Mouse (Mus musculus) intestine, embryonic 15.5 days (tissue): ENCODE measurements at regions not wholly inside any gene's neighbourhood (a gene's known extent, or its start where the extent isn't known, plus 50 kb on each side); places are given as distances from the start of the nearest gene placed in this dataset.
A peak's percentile ranks its signal among the peaks of the same experiment; 100 is the strongest.

Source experiments
- ATAC-seq: fragments of 200-750 bp; cut with Nextera tagmentation; 2 replicates; pipeline ENCODE4 v1.8.0; 2017; ENCODE audit warnings: moderate TSS enrichment, moderate library complexity
- H3K27ac ChIP-seq: fragments of 300-500 bp; sonication (generic); 2 replicates; pipeline ENCODE4 v1.5.1; 2015; ENCODE audit warnings: mild to moderate bottlenecking, inconsistent platforms
- H3K27me3 ChIP-seq: fragments of 300-500 bp; sonication (generic); replicated peaks from 2 replicates; pipeline ENCODE4 v1.6.1; 2015; ENCODE audit warnings: inconsistent platforms
- H3K36me3 ChIP-seq: fragments of 300-500 bp; sonication (generic); 2 replicates; pipeline ENCODE4 v1.6.1; 2015; ENCODE audit warnings: inconsistent platforms
- H3K4me1 ChIP-seq: fragments of 300-500 bp; sonication (generic); replicated peaks from 2 replicates; pipeline ENCODE4 v1.6.1; 2015; ENCODE audit warnings: inconsistent platforms
- H3K4me2 ChIP-seq: fragments of 300-500 bp; sonication (generic); replicated peaks from 2 replicates; pipeline ENCODE4 v1.6.1; 2015; ENCODE audit warnings: mild to moderate bottlenecking, inconsistent platforms
- H3K4me3 ChIP-seq: fragments of 300-500 bp; sonication (generic); replicated peaks from 2 replicates; pipeline ENCODE4 v1.5.1; 2015; ENCODE audit warnings: inconsistent platforms
- H3K9ac ChIP-seq: fragments of 300-500 bp; sonication (generic); 2 replicates; pipeline ENCODE4 v1.6.1; 2015; ENCODE audit warnings: inconsistent platforms
- H3K9me3 ChIP-seq: fragments of 300-500 bp; sonication (generic); 2 replicates; pipeline ENCODE4 v1.6.1; 2016; ENCODE audit warnings: inconsistent platforms
- WGBS: fragments of 180-500 bp; shearing (Covaris S2); methylation state at CpG from one replicate; pipeline ENCODE4 v1.1.7; 2015; 5-methylcytosine and 5-hydroxymethylcytosine counted together

- no peak for ATAC-seq
- Histone ChIP-seq H3K9me3 (no peaks in the 10 kb centered on the region), H3K9ac (no peak overlapping the region), H3K4me1 (no peaks in the 10 kb centered on the region), H3K27me3 (no peaks in the 10 kb centered on the region), H3K4me3 (no peak overlapping the region), H3K36me3 (no peaks in the 10 kb centered on the region), H3K4me2 (no peak overlapping the region), H3K27ac (no peak overlapping the region)
- 83% methylated on average over 6 of the region's 6 CpGs for WGBS
Observed at GRCm38 (mm10) chr13:92940610-92941009, 96.0 kb downstream of the Mtx3 start.

DNA sequence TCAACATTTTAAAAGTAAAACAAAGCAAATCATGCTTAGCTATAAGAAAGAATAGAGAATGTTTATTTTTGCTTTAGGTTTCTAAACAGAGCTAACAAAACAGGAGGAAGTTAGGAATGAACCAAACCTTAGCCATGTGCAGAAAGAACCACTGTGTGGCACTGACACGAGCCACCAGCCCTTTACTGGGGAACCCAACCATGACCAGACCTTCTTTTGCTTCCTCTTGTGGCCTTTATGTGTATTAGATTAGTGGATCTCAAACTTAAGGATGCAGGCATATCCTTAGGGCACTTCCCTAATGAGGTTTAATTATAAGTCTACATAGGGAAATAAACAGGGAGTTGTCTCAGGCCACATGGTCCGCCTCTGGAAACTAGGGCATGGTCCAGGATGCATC is 104.0 kb downstream of the Mtx3 start:
- H3K27me3 ChIP-seq, result no peaks in the 10 kb centered on the region
- H3K4me1 ChIP-seq, result no peaks in the 10 kb centered on the region
- no peak overlapping the region for H3K4me3 ChIP-seq
- no peak overlapping the region for H3K9ac ChIP-seq
- no peaks in the 10 kb centered on the region for H3K36me3 ChIP-seq
- no peak overlapping the region for H3K27ac ChIP-seq
- no peak overlapping the region for H3K4me2 ChIP-seq
- no peak for ATAC-seq
- 78% methylated on average over 2 of the region's 2 CpGs for WGBS
- H3K9me3 ChIP-seq, result no peaks in the 10 kb centered on the region

DNA sequence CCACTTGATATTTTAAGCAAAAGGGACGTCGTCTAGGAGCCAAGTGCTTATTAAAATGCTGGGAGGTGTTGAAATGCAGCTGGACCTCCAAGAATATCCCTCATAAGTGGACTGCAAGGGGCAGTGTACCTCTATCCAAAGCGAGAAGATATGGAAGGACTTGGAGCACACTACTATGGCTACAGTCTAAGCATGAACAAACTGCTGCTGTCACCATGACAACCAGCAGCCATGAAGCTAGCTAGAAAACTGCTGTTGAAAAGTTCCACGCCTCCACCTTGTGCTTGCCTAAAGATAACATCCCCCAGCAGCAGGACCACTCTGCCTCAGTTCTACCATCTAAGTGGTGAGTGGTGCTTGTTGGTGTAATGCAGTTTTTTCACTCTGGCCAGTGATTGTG is 115.5 kb downstream of the Mtx3 start:
- WGBS, result 53% methylated on average over 4 of the region's 4 CpGs
- Histone ChIP-seq H3K4me1 (no peaks in the 10 kb centered on the region), H3K27me3 (no peaks in the 10 kb centered on the region), H3K4me2 (no peak overlapping the region), H3K4me3 (no peak overlapping the region), H3K9me3 (no peaks in the 10 kb centered on the region), H3K9ac (no peak overlapping the region), H3K36me3 (no peaks in the 10 kb centered on the region), H3K27ac (no peak overlapping the region)
- ATAC-seq, result no peak

DNA sequence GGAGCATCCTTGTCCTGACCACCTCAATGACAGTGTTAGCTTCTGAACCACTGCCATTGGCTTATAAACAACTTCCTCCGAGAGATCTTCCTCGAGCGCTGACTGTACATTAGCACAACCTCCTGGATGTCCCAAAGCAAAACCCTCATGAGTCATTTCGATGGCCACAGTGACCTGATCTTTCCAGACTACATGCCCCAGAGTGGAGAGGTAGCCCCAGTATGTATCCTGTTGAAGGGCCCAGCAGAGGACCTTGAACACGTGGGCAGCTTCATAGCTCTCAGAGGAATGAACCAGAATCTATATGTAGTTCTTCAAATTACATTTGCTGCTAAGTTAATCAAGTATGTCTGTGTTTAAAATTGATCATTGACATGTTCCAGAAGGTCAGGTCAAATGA is 118.1 kb downstream of the Mtx3 start:
- H3K4me2 ChIP-seq, result no peak overlapping the region

DNA sequence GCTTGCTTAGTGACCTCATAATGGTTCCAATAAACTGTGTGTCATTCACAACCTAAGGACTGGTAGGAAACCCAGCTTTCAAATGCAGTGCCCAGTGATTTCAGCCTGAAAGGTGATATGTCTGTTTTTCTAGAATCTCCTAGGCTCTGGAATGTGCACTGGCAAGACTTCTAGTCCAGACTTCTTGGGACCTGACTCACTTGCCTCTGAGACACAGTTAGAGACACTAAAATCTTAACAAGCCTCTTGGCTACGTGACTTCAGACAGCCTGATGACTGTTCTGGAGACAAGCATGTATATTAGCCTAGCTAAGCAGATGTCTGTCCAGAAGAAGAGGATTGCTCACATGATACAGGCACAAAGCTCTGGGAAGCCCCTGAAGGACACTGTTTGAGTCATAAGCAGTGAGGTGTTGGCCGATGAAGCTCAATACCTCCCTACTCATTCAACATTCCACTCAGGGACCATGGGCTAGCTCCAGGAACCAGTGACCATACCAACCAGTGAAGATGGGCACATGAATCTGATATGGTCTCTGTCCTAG is 118.9 kb downstream of the Mtx3 start:
- H3K4me3 ChIP-seq, result no peak overlapping the region
- H3K27ac ChIP-seq, result no peak overlapping the region
- H3K9ac ChIP-seq, result no peak overlapping the region
- no peak overlapping the region for H3K4me2 ChIP-seq
- H3K27me3 ChIP-seq, result no peaks in the 10 kb centered on the region
- no peaks in the 10 kb centered on the region for H3K36me3 ChIP-seq
- 81% methylated on average over 2 of the region's 2 CpGs for WGBS
- no peaks in the 10 kb centered on the region for H3K9me3 ChIP-seq
- ATAC-seq, result no peak
- no peaks in the 10 kb centered on the region for H3K4me1 ChIP-seq

More for the DNA sequence above, 118.1 kb downstream of the Mtx3 start:
- H3K4me1 ChIP-seq, result no peaks in the 10 kb centered on the region
- no peak overlapping the region for H3K27ac ChIP-seq
- H3K36me3 ChIP-seq, result no peaks in the 10 kb centered on the region
- WGBS, result 81% methylated on average over 5 of the region's 5 CpGs
- no peak overlapping the region for H3K9ac ChIP-seq
- ATAC-seq, result no peak
- no peak overlapping the region for H3K4me3 ChIP-seq
- no peaks in the 10 kb centered on the region for H3K9me3 ChIP-seq
- H3K27me3 ChIP-seq, result no peaks in the 10 kb centered on the region

DNA sequence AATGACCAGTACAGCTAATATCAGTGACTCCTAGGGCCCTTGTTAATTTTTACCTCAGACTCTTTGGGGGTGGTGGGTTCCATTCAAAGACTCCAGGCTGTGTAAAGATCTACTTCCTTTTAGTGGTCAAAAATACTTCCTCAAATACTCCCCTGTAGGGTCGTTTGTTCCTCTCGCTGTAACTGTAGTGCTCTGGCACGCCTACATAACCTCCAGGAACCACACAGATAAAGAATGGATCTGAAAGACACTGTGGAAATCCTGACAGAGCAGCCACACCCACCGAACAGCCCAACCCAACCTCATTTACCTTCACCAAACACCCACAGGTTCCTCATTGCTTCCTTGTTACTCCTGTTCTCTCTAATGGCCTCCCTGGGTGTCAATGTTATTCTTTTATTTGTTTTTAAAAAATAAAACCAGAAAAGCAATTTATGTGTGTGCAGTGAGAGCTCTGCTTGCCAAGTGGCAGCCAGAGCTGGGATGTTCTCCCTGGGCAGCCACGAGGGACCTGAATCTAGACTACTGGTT is 119.7 kb downstream of the Mtx3 start:
- H3K9me3 ChIP-seq, result no peaks in the 10 kb centered on the region
- H3K27ac ChIP-seq, result no peak overlapping the region
- 62% methylated on average over 5 of the region's 5 CpGs for WGBS
- H3K4me1 ChIP-seq, result no peaks in the 10 kb centered on the region
- no peak overlapping the region for H3K4me3 ChIP-seq
- no peak overlapping the region for H3K4me2 ChIP-seq
- no peak for ATAC-seq
- no peaks in the 10 kb centered on the region for H3K27me3 ChIP-seq
- no peaks in the 10 kb centered on the region for H3K36me3 ChIP-seq
- H3K9ac ChIP-seq, result no peak overlapping the region

GRCm38 (mm10) chr13:92967025-92967610 is 122.6 kb downstream of the Mtx3 start:
- Histone ChIP-seq H3K27ac (no peak overlapping the region), H3K27me3 (no peaks in the 10 kb centered on the region), H3K4me2 (no peak overlapping the region), H3K4me3 (no peak overlapping the region), H3K9ac (no peak overlapping the region), H3K36me3 (no peaks in the 10 kb centered on the region), H3K9me3 (no peaks in the 10 kb centered on the region), H3K4me1 (no peaks in the 10 kb centered on the region)
- no peak for ATAC-seq
- 54% methylated on average over 1 of the region's 1 CpGs for WGBS

DNA sequence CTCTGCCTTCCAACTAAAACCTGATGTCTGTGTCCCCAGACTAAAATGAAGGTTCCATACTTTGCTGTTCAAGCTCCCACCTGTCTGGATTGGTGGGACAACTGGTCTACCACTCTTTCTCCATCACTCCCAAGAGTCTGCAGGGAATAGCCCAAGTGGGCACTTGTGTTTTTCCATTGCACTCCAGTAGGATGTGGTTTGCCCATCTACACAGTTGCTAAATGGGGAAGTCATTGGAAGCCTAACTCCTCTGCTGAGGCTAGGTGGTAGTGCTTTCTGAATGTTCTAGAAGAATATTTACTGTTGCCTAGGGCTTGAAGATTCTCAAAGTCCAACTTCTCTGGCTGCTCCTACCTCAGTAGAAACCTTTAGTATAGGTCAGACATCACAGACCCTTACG is 125.0 kb downstream of the Mtx3 start:
- Histone ChIP-seq H3K4me3 (no peak overlapping the region), H3K4me1 (no peaks in the 10 kb centered on the region), H3K27me3 (no peaks in the 10 kb centered on the region), H3K9me3 (no peaks in the 10 kb centered on the region), H3K27ac (no peak overlapping the region), H3K9ac (no peak overlapping the region), H3K4me2 (no peak overlapping the region), H3K36me3 (no peaks in the 10 kb centered on the region)
- WGBS, result 91% methylated on average over 1 of the region's 1 CpGs
- no peak for ATAC-seq

GRCm38 (mm10) chr13:92972891-92973290 is 128.3 kb downstream of the Mtx3 start:
- H3K36me3 ChIP-seq, result no peaks in the 10 kb centered on the region
- no peak overlapping the region for H3K9ac ChIP-seq
- WGBS, result 82% methylated on average over 5 of the region's 5 CpGs
- no peaks in the 10 kb centered on the region for H3K27me3 ChIP-seq
- no peaks in the 10 kb centered on the region for H3K4me1 ChIP-seq
- no peak overlapping the region for H3K4me3 ChIP-seq
- no peak for ATAC-seq
- no peaks in the 10 kb centered on the region for H3K9me3 ChIP-seq
- H3K4me2 ChIP-seq, result no peak overlapping the region
- no peak overlapping the region for H3K27ac ChIP-seq

DNA sequence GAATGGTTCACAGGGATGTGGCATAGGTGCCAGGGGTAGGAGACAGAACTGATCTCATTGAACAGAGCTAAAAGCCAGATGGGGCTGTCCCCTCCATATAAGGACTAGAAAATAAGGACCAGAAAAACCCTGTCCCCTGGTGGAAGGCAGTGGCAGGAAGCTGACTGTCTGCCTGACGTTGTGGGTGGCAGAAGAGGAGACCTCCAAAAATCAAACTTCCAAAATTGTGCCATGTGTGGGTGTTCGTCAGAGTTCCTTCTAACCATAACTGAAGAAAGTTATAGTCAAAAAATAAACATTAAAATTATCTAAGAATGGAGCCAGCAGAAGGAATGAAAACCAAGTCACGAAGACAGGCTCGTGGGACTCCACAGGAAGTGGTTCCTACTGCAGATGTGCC is 129.2 kb downstream of the Mtx3 start:
- no peak for ATAC-seq
- 73% methylated on average over 4 of the region's 4 CpGs for WGBS
- no peaks in the 10 kb centered on the region for H3K4me1 ChIP-seq
- no peaks in the 10 kb centered on the region for H3K36me3 ChIP-seq
- no peak overlapping the region for H3K27ac ChIP-seq
- no peak overlapping the region for H3K9ac ChIP-seq
- no peaks in the 10 kb centered on the region for H3K27me3 ChIP-seq
- H3K4me3 ChIP-seq, result no peak overlapping the region
- H3K4me2 ChIP-seq, result no peak overlapping the region
- no peaks in the 10 kb centered on the region for H3K9me3 ChIP-seq

DNA sequence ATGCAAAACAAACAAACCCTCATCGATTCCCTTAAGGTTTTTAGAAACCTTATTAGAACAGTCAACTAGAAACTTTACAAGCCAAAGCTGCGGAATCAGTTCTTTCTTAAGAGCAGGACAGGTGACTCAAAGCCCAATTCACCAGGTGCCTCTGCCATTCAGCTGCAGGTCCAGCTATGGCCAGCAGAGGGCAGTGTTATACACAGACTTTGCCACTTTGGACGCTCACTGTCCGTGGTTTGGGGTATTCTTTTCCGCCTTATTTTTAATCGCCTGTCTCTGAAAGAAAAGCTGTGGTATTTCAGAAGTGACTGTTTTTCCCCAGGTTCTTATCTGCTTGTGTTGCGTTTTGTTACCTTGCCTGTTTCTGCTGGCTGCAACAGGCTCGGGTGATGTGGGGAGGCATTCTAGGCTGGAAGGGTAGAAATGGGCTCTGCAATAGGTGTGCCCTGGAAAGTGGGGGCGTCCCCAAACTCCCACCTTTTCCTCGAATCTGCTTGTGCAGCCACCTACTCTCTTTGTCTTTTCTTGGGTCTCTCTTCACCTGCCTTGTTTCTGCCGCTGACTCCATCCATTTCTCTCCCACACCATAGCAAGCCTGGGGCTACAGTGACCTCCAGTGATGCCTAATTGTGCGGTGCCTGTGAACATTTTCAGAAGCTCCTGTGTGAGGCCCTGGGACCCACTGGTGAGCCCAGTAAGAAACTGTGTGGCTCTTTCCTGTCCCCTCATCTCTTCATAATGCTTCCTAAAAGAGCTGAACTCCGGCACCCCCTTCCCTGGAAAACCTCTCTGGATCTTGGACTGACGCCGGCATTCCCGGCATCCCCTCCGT is 142.4 kb downstream of the Mtx3 start:
- Histone ChIP-seq H3K27ac (no peak overlapping the region), H3K4me2 (peak overlapping the region; percentile 55), H3K9ac (no peak overlapping the region), H3K4me1 (0 out of 2 replicates have a peak, but pooled peaks cover 3% of the 10 kb centered on the region), H3K9me3 (no peaks in the 10 kb centered on the region), H3K4me3 (no peak overlapping the region; the same call in 1 of the 2 replicates), H3K36me3 (no peaks in the 10 kb centered on the region), H3K27me3 (no peaks in the 10 kb centered on the region)
- WGBS, result 50% methylated on average over 17 of the region's 17 CpGs
- peak; percentile 70 for ATAC-seq

GRCm38 (mm10) chr13:92987691-92988090 is 143.1 kb downstream of the Mtx3 start:
- no peak overlapping the region for H3K27ac ChIP-seq
- H3K9me3 ChIP-seq, result no peaks in the 10 kb centered on the region
- H3K4me1 ChIP-seq, result 0 out of 2 replicates have a peak, but pooled peaks cover 3% of the 10 kb centered on the region
- H3K27me3 ChIP-seq, result no peaks in the 10 kb centered on the region
- no peaks in the 10 kb centered on the region for H3K36me3 ChIP-seq
- H3K4me3 ChIP-seq, result no peak overlapping the region
- H3K4me2 ChIP-seq, result no peak overlapping the region
- no peak for ATAC-seq
- WGBS, result 85% methylated on average over 6 of the region's 6 CpGs
- H3K9ac ChIP-seq, result no peak overlapping the region
